Mouse (Mus musculus) brain, embryonic 14.5 days (tissue): ENCODE results near the gene Exoc3l4.

Experiments
- CTCF ChIP-seq: fragments of 200-500 bp; IDR thresholded peaks from 2 replicates; pipeline ENCODE4 v1.5.1; 2012; ENCODE audit warnings: inconsistent platforms, mild to moderate bottlenecking, moderate library complexity, borderline replicate concordance; ENCODE audit not compliant: insufficient read depth, insufficient read length; ENCODE audit errors: extremely low read depth
- POLR2A ChIP-seq: fragments of 200-500 bp; IDR thresholded peaks from 2 replicates; pipeline ENCODE4 v1.6.1; 2012; ENCODE audit warnings: mild to moderate bottlenecking, inconsistent platforms, borderline replicate concordance; ENCODE audit not compliant: poor library complexity, insufficient read depth, insufficient read length, severe bottlenecking; ENCODE audit errors: extremely low read depth

- no peak for TF ChIP-seq CTCF
- no peak for TF ChIP-seq POLR2A
Measured at GRCm38 (mm10) chr12:111443921-111444831, 27.4 kb downstream of the Exoc3l4 start.
